Mouse (Mus musculus): ENCODE measurements around the gene Mrpl49.

The Mrpl49 gene

DNA sequence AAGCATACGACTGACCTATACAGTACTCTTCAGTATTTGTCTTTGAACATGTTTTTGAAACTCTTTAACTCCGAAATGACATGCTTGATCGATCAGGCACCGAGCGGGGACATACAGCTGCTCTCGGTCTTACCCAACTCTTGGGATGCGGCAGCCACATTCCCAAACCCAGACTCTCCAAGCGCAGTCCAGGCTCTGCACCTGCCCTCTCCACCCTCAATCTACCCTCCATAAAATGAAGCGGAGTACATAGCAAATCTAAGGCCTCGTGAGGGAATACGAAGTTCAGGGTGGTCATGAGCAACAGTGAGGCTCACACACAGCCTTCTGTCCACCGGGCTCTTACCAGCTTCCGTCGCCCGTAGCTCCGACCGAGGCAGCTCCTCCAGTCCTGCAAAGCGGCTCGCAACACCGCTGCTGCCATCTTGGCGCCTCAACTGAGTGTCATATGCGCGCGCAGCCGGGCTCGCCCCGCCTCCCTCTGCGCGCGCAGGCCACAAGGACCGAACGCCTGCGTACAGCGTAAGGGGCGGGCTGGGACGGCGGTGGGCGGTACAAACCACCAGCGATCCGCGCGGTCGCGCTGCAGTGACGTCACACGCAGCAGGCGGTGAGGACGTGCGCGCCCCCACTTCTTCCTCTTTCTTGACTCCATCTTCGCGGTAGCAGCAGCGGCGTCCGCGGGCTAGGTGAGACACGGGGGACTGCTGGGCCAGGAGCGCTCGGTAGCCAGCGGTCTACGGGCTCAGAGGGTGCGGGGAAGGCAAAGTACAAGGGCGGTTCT is at the start of gene Mrpl49, which contains the start of gene Fau:
Gene Mrpl49 (minus strand): TSS at position 473 of the 784 bp plus-strand sequence.
Gene Fau (plus strand): TSS at position 532 of the 784 bp plus-strand sequence.
- WGBS, result under 1% methylated on average over 63 of the region's 63 CpGs

DNA sequence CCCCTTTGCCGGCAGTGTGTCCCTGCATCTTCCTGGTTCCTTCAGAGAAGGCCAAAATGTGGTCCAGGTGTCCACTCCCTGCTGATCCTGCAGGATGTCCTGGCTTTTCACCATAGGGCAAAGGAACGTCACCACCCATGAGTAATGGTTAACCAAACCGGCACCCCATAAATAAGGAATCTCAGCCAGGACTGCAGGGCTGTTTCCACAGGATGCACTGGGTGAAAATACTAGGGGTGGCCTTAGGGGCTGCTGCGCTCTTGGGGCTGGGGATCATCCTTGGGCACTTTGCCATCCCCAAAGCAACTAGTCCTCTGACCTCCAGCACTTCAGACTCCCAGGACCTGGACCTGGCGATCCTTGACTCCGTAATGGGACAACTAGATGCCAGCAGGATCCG is 48.0 kb upstream of the Mrpl49 start, which contains the start of gene Naaladl1:
Gene Naaladl1 (plus strand): TSS at position 197 of the 400 bp plus-strand sequence.
- 87% methylated on average over 7 of the region's 7 CpGs for WGBS

DNA sequence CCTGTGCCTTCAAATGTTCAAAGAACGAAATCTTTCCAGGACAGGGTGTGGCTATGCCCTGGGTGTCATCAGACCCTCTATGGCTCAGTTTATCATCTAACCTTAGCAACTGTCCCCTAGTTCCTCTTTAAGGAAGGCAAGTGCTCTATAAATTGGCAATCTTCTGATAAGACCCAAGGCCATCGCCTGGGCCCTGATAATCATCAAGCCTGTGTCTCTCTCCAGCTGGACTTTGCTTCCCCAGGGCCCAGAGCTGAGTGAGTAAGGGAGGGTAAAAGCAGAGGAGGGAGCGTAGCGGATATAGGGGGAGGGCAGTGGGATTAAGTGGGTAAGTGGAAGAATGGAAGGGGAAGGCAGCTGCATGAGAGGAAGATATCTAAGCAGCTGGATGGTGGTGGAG is 46.9 kb upstream of the Mrpl49 start:
- 94% methylated on average over 4 of the region's 4 CpGs for WGBS

DNA sequence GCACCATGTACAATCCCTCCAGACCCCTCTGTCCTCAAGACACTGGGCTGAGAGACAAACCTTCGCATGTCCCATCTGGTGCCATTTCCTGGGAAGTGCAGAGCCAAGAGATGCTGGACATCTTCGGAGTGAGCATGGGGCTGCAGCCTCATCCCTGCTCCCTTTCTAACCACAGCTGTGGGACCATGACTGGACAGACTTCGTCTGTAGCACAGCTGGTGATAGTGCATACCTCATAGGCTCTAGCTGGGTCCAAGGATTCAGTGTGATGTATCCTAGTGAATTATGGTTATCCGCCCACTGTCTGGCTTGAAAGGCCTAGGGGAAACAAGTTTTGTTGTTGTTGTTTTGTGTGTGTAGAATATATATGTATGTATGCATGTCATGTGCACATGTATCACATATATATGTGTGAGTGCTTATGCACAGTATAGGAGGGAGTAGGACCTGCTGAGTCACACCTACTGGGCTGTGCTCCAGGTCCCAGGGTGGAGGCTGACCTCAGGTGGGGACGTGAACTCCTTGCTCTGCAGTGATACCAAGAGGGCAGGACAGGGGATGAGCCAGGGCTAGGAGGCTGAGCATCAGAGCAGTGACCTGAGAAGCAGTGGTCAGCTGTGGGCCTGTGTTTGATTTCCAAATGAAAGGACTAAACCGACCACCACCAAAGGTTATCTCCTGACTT is 44.7 kb upstream of the Mrpl49 start:
- 84% methylated on average over 6 of the region's 6 CpGs for WGBS

DNA sequence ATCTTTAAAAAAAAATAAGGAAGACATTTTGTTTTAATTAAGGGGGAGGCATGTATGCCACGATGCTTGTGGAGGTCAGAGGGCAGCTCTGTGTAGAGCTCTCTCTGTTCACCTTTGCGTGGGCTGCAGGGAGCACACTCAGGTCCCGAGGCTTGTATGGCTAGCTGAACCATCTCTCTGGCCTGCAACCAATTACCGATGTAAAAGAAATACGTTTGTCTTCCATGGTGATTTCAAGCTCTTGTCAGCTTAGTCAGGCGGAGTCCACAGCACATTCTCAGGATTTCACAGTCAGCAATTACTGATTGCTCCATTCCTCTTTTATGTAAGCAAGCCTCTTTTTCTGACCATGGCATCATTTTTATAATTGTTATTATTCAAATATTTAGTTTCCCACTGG is 43.6 kb upstream of the Mrpl49 start:
- 82% methylated on average over 6 of the region's 6 CpGs for WGBS

DNA sequence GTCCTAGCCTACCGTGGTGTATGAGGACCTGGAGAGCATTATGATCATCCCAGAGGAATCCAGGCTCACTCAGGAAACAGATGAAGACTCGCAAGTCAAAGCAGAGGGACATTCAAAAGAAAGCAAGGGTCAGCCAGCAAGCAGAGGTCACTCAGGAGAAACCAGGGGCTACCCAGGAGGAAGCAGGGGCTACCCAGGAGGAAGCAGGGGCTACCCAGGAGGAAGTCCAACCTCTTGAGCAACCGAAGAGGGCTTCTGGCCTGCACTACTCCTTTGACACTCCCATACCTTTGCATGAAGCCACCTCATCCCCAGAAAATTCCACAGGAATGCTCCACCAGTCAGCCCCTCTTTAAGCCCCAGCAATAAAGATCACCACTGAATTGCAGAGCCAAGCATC is 40.3 kb upstream of the Mrpl49 start:
- WGBS, result 89% methylated on average over 3 of the region's 3 CpGs

DNA sequence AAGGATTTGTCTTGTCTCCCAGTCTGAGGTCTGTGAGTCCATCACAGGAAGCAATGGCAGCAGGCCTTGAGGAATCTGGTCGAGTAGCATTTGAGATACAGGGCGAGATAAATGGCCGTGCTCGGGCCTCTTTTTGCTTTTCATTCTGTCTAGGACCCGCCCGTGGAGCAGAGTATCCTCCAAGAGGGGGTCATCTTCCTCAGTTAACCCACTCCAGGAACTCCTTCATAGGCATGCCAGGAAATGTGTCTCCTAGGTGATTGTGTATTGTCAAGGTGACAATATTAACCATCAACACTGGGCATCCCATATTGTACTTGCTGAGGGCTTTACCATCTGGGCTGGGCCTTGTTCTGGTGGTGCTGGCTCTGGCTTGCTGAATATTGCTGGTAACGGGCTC is 36.5 kb upstream of the Mrpl49 start, which contains the start of gene AC131692.1:
Gene AC131692.1 (plus strand): TSS at position 301 of the 400 bp plus-strand sequence.
- WGBS, result 93% methylated on average over 7 of the region's 7 CpGs

DNA sequence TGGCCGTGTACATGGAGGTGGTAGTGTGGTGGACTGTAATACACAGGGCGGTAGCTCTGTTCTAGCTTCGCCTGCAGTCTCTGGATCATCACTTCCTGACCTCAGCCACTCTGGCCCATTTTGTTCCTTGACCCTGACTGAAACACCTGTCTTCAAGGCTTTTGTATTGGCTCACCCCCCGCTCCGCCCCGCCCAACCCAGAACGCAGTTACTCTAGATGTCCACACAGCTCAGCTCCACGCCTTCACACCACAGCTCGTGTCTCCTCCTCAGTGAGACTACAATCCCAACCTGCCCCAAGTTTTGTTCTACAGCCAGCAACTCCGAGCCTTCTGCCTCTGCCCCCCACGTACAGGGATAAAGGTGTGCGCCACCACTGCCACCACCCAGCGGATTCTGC is 31.3 kb upstream of the Mrpl49 start:
- WGBS, result 93% methylated on average over 13 of the region's 13 CpGs

DNA sequence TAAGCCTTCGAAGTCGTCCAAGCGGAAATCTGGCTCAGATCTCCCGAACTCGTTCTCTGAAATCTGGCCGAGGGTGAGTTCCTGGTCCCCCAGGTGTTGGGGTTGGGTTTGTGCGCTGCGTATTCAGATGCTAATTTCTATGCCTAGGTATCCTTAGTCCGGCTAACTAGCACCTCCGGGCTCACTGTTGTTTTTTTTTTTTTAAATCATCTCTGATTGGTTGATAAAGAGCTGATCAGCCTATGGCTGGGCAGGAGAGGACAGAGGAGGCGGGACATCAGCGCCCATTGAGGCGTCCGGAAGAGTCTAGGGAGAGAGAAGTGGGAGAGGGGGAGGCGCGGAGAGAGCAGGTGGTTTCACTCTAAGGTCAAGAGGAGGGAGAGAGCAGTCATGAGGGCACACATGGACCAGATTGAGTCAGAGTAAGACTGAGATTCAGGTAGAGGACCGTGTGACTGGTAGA is 27.9 kb upstream of the Mrpl49 start:
- under 1% methylated on average over 17 of the region's 17 CpGs for WGBS

DNA sequence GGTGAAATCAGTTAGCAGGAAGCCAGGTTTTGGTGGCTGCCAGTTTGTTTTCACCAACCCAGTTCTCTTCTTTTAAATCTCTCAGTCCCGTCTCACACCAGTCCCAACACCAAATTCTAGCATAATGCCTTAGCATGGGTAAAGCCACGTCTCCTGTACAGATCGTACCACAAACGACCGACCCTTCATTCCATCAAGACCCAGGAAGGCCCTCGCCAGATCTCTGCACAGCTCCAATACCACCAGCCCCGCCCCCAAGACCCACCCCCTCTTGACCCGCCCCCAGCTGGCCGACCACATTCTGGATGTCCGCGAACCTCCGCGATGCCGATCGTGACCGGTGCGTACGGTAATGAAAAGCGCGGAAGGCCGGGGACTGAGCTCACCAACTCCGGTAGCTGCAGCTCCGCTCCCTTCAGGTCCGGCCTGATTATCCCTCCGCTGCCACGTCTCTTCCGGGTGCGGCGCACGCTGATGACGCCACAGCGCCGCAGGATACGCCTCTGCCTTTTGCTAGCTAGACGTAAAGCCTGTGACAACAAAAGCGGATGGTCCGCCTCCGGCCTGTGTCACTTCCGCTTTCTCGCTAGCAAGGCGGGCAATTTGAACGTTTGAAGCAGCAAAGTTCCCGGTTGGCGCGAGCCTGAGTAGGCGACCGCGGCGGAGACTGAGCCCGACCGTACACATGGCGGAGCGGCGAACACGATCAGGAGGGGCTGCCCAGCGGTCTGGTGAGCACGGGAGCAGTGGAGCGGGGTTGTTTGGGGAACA is 27.1 kb upstream of the Mrpl49 start, which contains the start of the genes Zfpl1 and Cdca5:
Gene Zfpl1 (minus strand): TSS at position 479 of the 771 bp plus-strand sequence.
Gene Cdca5 (plus strand): TSS at position 506 of the 771 bp plus-strand sequence.
- under 1% methylated on average over 58 of the region's 58 CpGs for WGBS

DNA sequence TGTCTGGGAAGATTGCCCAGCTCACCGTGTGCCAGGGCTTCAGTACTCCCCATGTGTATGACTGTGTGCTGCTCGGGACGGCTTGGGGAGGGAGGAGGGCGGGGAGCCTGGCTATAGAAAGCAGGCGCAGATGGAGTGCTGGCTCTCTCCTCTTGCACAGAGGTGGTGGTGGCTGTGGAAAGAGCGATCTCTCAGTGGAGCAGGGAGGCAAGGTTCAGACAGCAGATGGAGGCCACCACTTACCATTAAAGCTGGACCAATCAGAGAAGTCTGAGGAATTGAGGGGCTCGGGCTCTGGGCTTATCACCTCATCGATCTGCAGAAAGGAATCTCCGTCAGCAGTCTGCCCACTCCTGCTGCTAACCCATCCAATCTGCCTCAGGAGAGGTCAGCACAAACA is 24.6 kb upstream of the Mrpl49 start, which contains the start of gene Gm28374:
Gene Gm28374 (minus strand): TSS at position 101 of the 400 bp plus-strand sequence.
- WGBS, result 67% methylated on average over 9 of the region's 9 CpGs

DNA sequence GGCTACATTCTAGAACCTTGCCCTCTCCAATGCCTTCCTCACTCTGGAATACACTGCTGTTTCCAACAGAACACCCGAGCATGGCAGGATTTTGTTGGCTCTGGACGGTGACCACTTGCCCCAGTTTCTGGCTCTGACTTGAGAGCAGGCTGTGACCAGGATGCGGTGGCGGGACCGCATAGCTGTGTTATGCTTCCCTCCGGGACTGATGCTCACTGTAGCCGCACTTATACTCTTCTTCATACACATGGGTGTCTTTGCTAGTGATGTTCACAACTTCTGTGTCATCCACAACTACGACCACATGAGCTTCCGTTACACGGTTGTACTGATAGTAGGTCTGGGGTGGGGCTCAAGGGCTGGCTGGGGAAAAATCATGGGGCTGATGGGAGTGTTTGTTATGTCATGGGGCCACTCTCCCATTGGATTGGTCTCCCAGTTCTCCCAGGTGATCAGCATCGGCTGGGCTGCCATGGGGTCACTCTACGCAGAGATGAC is 22.4 kb upstream of the Mrpl49 start, which contains the start of gene Tmem262:
Gene Tmem262 (plus strand): TSS at position 51 of the 498 bp plus-strand sequence.
- 96% methylated on average over 12 of the region's 12 CpGs for WGBS

DNA sequence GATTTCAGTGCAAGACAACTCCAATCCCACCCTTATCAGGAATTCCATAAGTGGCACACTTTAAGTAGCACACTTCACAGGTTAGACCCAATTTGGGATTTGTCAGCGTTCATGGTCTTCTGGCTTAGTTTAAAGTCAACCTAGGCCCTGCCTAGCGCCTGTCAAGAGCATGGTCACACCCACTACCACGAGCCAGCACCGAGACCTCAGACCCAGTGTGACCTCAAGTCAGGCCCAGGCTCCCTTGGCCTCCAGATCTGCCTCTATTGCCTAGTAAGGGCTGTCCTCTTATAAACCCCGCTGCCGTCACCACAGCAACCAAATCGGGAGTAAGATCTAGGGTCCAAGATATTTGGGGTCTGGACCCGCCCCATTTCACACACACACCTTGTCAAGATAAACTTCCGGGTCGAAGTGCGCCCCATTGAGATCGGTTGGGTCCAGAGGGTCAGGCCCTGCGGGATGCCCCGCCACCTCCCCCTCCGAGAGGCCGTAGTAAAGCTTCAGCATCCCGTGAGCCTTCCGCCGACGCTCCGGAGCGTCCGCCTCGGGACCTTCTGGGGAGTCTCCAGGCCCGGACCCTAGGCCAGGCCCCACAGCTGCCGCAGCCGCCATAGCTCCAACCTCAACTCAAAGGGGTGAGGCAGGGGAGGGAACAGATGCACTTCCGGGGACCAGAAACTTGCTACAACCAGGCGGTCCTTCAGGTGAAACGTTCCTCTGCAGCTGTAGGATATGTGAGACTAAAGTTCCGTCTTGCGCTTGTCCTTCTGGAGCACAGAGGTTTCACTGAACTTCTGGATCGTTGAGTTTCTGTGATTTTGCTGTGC is 19.2 kb upstream of the Mrpl49 start, which contains the start of gene Vps51:
Gene Vps51 (minus strand): TSS at position 668 of the 830 bp plus-strand sequence.
- under 1% methylated on average over 33 of the region's 33 CpGs for WGBS

DNA sequence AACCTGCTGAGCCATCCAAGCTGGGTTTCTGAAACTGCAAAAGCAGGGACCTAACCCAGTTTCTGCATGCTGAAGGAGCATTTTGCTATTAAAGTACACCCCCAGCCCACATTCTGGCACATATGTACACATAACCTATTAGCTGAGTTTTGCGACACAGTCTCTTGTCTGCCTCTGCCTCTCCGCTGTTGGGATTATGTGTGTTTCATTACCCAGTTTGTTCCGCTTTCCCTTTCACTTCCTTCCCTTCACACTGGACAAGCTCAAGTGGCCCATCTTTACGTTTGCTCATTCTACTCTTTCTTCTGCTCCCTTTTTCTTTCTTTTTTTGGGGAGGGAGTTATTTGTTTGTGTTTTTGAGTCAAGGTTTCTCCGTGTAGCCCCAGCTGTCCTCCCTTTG is 16.3 kb upstream of the Mrpl49 start:
- 85% methylated on average over 5 of the region's 5 CpGs for WGBS

DNA sequence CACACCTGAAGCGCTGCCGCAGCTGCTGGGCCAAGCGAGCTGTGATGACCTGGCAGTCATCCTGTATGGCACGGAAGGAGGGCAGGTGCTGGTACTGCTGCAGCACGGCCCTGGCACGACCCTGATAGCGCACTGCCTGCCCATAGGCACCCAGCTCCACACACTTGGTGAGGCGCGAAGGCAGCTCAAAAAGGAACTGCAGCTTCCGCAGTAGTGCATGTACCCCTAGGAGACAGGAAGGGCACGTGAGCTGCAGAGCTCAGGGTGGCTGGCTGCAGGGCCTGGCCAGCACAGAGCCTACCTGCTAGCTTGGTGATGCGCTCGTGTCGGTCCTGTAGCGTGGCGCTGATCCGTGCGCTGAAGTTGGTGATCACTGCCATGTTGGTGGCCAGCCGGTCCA is 13.7 kb upstream of the Mrpl49 start:
- 95% methylated on average over 19 of the region's 19 CpGs for WGBS

DNA sequence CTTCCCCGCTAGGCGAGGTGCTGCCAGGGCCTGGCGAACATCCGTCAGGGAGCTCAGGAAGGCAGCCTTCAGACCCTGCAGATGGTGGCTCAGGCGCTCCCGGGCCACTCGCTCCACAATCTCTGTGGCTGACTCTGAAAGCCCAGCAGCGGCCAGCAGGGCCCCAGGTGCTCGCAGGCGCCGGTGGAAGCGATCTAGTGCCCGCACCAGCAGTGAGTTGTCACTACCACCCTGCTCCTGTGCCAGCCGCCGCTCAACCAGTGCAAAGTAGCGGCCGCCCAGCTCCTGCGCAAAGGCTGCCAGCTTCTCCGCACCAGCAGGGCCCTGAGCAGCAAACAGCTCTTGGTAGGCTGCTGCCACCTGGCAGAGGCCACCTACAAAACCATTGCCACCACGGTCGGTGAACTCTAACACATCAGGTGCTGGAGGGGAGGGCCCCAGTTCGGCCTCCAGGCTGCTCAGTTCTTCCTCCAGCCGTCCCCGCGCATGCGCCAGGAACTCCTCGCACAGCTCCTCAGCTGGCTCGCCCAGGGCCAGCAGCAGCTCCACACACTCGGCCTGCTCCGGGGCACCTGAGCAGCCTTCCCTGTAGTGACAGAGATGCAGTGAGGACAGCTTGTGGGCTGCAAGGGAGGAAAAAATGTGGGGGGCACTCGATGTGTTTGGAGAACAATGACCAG is 13.1 kb upstream of the Mrpl49 start:
- 92% methylated on average over 31 of the region's 31 CpGs for WGBS

DNA sequence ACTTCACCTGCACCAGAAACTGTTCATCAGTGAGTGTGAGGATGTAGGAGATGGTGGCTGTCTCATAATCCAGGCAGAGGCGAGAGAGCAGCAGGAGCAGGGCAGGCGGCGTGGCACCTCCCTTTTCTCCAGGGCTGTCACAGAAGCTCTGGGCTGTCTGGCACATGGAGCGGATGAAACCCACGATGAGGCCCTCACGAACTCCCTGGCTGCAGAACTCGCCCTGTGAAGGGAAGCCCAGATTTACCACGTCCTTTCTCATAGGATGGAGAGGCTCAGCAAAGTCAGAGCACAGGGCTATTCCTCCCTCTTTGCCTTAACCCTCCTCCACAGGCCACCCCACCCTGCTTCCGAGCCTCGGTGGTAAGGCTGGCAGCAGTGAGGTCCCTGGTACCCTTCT is 12.3 kb upstream of the Mrpl49 start:
- WGBS, result 92% methylated on average over 10 of the region's 10 CpGs

DNA sequence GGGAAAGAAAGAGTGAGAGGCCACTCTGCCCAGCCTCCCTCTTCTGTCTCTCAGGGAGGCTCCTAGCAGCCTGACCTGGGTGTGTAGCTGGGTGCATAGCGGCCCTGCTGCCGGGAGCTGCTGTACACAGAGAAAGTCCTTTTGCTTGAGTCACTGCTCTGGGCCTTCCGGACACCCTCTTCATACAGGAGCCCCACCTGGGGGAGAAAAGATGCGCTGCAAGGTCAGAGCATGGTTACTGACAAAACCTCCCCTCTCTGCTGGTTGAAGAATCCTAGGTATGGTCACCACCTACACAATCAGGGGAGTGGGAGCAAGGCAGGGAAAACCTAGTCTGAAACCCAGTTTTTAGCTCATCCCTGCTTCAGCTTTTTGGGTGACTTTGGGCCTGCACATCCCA is 11.4 kb upstream of the Mrpl49 start:
- WGBS, result 81% methylated on average over 4 of the region's 4 CpGs

DNA sequence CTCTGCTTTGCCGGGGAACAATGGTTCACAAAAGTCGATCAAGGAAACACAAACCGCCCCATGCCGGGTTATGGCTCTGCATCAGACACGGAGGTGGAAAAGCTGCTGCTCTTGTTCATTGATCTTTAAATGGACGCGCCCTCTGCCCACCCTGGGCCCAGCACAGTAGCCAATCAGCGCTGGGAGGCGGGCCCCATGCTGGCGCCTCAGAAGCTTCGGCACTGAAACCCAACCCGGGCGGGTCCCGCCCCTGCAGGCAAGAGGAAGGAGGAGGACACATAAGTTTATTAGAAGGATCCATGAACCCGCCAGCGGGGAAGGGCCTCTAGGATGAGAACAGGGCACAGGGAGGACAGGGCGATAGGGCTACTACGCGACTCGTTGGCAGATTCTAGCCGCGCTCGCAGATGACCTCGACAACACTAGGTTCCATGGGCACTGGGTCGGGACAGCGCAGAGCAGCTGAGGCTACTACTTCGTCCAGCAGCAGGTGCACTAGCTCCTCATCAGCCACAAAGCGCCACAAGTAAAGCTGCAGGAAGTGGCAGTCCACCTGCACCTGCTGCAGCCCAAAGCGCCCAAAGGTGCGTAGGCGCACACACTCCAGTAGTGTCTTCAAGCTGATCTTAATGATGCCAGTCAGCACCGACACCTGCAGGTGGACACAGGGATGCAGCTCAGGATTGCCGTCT is 10.3 kb upstream of the Mrpl49 start, which contains the start of gene Tm7sf2:
Gene Tm7sf2 (minus strand): TSS at position 650 of the 692 bp plus-strand sequence.
- 10% methylated on average over 33 of the region's 33 CpGs for WGBS
